Mouse (Mus musculus): ENCODE data around the gene Fgf22.

Gene Fgf22

DNA sequence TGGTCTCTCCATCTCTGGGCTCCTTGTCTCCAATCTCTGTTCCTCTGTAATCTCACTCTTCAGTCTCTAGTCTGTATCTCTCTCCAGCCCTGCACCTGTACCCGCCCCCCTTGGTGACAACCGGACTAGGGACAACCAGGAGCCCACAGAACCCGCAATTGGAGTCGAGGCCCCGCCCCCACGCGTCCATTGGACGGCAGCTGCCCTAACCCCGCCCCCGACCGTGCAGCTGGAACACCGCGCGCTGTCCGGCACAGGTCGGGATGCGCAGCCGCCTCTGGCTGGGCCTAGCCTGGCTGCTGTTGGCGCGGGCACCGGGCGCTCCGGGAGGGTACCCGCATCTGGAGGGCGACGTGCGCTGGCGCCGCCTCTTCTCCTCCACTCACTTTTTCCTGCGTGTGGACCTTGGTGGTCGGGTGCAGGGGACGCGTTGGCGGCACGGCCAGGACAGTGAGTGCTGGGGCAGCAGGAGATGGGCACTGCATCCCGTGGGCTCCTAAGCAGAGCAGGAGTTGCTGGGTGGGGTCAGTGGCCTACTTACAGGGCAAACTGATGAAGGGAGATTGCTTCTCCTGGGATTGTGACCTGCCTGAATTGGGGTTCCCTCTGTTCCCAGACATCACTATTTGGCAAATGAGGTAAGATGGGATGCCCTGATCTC lies at the start of gene Fgf22:
TSS of gene Fgf22 (plus strand) at position 221 of the 661 bp plus-strand sequence.
- DNase-seq (ENCODE audit: low spot score), result no peak

DNA sequence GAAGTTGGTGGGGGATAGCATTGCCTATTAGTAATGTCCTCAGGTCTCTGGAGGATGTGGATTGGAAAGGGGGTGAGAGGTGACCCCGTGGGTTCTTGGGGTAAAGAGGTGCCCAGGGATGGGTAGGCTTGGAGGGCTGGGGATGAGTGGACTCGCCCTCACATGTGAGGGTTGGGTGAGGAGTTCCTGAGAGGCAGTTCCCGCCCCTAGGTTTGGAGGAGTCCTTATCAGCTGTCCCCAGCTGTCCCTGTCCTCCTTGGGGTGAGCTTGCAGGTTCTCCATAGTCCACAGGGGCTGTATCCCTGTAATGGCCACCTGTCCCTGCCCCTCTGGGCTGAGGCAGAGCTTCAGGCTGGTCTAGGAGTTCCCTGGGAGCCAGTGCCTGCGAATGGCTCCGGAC lies 48.9 kb upstream of the Fgf22 start:
- DNase-seq (ENCODE audit: low spot score), result no peak

DNA sequence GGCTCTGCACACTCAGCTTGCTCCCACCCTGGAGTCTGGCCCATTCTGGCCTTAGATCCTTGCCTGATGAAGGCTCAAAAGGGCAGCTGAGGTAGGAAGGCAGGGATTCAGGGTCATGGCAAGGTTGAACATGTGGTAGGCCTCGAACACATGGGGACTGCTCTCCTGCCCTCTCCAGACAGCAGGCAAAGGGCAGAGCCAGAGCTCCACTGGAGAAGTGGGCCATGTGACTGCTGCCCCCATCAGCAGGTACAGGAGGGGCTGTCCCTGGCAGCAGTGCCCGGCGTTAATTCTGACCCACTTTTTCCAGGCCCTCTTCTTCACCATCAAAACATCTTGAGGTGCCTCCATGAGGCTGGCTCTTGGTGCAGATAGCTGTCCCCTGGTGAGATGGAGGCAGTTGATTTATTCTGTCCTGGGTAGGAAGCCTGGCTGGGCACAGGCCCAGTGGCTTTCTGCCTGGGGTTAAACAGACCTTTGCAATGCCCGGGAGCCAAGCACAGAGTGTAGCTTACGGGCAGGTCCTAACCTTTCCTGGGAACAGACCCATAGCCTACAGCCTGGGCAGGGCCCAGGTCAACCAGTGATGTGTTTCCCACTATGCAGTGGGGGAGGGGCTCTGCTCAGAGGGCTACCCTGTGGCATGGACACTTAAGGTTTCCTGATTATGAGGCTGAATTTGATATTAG lies 48.3 kb upstream of the Fgf22 start:
- peak; percentile 64 for DNase-seq (ENCODE audit: low spot score)

GRCm38 (mm10) chr10:79707162-79707561 lies 47.7 kb upstream of the Fgf22 start:
- DNase-seq (ENCODE audit: low spot score), result no peak

DNA sequence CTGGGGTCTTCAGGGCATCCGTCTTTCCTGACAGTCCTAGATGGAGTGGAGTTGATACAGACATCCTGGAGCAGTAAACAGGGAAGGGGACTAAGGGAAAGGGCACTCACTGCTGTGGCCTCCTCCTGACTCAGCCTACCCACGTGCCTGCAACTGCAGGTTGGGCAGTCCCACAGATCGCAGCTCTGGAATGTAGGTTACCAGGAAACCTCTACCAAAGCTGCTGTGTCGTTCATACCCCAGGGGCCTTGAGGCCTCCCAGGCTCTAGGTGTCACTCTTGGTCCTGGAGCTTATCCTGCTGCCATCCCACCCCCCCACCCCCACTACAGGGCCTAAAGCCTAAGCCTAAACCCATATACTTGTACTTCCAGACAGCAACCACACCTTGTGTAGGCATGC lies 47.1 kb upstream of the Fgf22 start:
- DNase-seq (ENCODE audit: low spot score), result no peak

DNA sequence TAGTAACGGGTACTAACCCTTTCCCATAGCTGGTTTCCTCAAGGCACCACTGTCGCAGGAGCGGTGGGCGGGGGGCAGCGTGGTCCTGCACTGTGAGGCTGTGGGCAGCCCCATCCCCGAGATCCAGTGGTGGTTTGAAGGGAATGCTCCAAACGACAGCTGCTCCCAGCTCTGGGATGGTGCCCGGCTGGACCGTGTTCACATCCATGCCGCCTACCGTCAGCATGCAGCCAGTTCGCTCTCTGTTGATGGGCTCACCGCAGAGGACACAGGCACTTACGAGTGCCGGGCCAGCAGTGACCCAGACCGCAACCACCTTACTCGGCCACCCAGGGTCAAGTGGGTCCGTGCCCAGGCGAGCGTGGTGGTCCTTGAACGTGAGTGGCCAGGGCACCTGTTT lies 46.2 kb upstream of the Fgf22 start:
- no peak for DNase-seq (ENCODE audit: low spot score)

DNA sequence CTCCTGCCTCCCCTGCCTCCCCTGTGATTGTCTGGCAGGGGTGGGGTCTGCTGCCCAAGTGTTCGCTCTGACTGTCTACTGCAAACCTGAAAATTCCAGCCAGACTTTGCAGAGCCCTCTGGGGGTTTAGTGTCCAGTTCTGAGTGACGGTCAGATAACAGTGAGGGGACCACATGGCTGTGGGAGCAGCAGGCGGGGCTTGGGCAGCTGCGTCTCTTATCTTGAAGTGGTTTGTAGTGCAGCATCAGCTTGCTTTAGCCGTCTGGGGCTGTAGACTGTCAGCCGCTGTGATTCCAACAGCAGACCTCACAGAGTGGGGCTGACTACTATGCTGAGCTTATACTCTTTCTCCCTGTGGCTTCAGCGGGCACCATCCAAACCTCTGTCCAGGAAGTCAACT lies 45.6 kb upstream of the Fgf22 start:
- no peak for DNase-seq (ENCODE audit: low spot score)

- no peak for DNase-seq (ENCODE audit: low spot score)
Observed at GRCm38 (mm10) chr10:79712029-79712428, 42.8 kb upstream of the Fgf22 start.

- DNase-seq (ENCODE audit: low spot score), result peak; percentile 82
Observed at GRCm38 (mm10) chr10:79712499-79713126, 42.3 kb upstream of the Fgf22 start.

DNA sequence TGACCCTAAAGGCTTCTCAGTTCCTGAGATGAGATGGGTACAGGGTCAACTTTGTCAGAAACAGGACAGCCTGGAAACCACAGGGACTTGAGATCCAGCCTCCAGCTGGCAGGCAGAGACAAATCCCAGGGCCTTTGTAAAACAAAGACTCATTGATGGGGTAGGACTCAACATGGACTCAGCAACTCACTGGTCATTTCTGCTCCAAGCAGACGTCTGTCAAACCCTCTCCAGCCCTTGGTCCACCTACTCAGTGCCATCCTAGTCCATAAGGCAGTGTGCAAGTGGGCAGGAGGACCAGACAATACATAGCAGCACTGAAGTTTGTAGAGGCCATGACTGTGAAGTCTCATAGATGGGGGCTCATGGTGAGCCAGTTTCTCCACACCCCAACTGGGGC lies 41.7 kb upstream of the Fgf22 start:
- DNase-seq (ENCODE audit: low spot score), result no peak

- DNase-seq (ENCODE audit: low spot score), result no peak
Observed at GRCm38 (mm10) chr10:79714996-79715395, 39.9 kb upstream of the Fgf22 start.

DNA sequence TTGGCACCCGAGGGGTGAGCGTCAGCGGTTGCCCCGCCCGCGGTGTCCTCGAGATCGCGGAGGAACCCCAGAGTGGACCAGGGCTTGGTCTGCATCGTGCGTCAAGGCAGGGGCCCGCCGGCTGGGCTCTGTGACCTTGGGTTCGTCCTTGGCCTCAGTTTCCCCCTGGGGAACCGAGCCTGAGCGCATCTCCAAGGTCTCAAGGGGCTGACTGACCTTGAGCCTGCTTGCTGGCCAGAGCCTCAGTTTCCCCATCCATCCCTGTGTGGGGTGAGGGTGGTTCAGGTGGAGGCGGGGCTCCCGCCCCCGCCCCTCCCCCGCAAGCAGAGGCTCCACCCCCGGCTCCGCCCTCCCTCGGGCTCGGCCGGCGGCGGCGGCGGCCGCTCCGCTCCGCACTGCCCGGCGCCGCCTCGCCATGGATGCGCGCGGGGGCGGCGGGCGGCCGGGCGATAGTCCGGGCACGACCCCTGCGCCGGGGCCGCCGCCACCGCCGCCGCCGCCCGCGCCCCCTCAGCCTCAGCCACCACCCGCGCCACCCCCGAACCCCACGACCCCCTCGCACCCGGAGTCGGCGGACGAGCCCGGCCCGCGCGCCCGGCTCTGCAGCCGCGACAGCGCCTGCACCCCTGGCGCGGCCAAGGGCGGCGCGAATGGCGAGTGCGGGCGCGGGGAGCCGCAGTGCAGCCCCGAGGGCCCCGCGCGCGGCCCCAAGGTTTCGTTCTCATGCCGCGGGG lies 38.5 kb upstream of the Fgf22 start, which contains the start of gene Hcn2:
TSS of gene Hcn2 (plus strand) at position 381 of the 734 bp plus-strand sequence.
- no peak for DNase-seq (ENCODE audit: low spot score)

- no peak for DNase-seq (ENCODE audit: low spot score)
Observed at GRCm38 (mm10) chr10:79716988-79717355, 37.9 kb upstream of the Fgf22 start.

- peak; percentile 83 for DNase-seq (ENCODE audit: low spot score)
Observed at GRCm38 (mm10) chr10:79717640-79718357, 37.1 kb upstream of the Fgf22 start.

GRCm38 (mm10) chr10:79721089-79721488 lies 33.8 kb upstream of the Fgf22 start:
- DNase-seq (ENCODE audit: low spot score), result no peak

GRCm38 (mm10) chr10:79723047-79723446 lies 31.8 kb upstream of the Fgf22 start:
- peak; percentile 33 for DNase-seq (ENCODE audit: low spot score)

GRCm38 (mm10) chr10:79723692-79724091 lies 31.2 kb upstream of the Fgf22 start:
- no peak for DNase-seq (ENCODE audit: low spot score)

DNA sequence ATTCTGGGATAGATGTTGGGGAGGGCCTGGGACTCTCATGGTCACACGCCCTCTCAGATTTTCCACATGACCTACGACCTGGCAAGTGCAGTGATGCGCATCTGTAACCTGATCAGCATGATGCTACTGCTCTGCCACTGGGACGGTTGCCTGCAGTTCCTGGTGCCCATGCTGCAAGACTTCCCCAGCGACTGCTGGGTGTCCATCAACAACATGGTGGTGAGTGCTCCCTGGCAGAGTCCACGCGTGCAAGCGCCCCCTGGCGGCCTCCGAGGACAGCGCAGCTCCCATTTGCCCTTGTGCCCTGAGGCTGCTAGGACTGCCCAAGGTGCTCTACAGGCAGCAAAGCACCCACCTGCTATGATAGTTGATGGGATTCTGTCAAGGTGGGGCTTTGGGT lies 28.8 kb upstream of the Fgf22 start:
- DNase-seq (ENCODE audit: low spot score), result no peak

- no peak for DNase-seq (ENCODE audit: low spot score)
Observed at GRCm38 (mm10) chr10:79728323-79729249, 26.3 kb upstream of the Fgf22 start.

GRCm38 (mm10) chr10:79729357-79729965 lies 25.4 kb upstream of the Fgf22 start:
- no peak for DNase-seq (ENCODE audit: low spot score)

Data from adipocyte (in vitro differentiated cells).